Mouse (Mus musculus) MEL (cell line): Measurements from ENCODE around the gene Myo1e. TPM values are rescaled to one million over a fixed set of nuclear protein-coding genes. Genes with fewer than 3 reads are reported as not detected.

Experiments used
- DNase-seq: peaks from one replicate; pipeline ENCODE4 v3.0.0; 2011; ENCODE audit warnings: low read depth, low spot score
- H3K27ac ChIP-seq: 2 replicates; pipeline ENCODE4 v1.5.1; 2012; ENCODE audit warnings: low read depth, mild to moderate bottlenecking, control low read depth, low read length, moderate library complexity; ENCODE audit not compliant: control insufficient read depth
- H3K27me3 ChIP-seq, 2 experiments: fragments of 150-350 bp in 1 of 2; sonication (generic) in 1 of 2; 2 replicates each; pipeline ENCODE4 v1.6.1; 2012; ENCODE audit warnings: low read length in 2 of 2, mild to moderate bottlenecking in 2 of 2, improper control_type of control experiment in 1 of 2, moderate library complexity in 1 of 2; ENCODE audit not compliant: insufficient read depth in 2 of 2, control insufficient read depth in 1 of 2
- H3K36me3 ChIP-seq, 2 experiments: 2 replicates each; pipeline ENCODE4 v1.6.1; 2012 to 2014; ENCODE audit warnings: low read length in 2 of 2, improper control_type of control experiment in 1 of 2, inconsistent platforms in 1 of 2, mild to moderate bottlenecking in 1 of 2; ENCODE audit not compliant: insufficient read depth in 2 of 2, control insufficient read depth in 1 of 2
- H3K4me1 ChIP-seq, 2 experiments: fragments of 150-350 bp in 1 of 2; sonication (generic) in 1 of 2; 2 replicates each; pipeline ENCODE4 v1.6.1; 2012; ENCODE audit warnings: low read length in 2 of 2, improper control_type of control experiment in 1 of 2, mild to moderate bottlenecking in 1 of 2; ENCODE audit not compliant: insufficient read depth in 2 of 2, control insufficient read depth in 1 of 2
- H3K4me3 ChIP-seq, 2 experiments: fragments of 150-350 bp in 1 of 2; sonication (generic) in 1 of 2; 2 replicates each; pipeline ENCODE4 v1.5.1; 2012; ENCODE audit warnings: low read depth in 2 of 2, low read length in 2 of 2, mild to moderate bottlenecking in 2 of 2, moderate library complexity in 2 of 2, control low read depth in 1 of 2, improper control_type of control experiment in 1 of 2; ENCODE audit not compliant: control insufficient read depth in 1 of 2, insufficient read depth in 1 of 2
- H3K79me2 ChIP-seq: 2 replicates; pipeline ENCODE4 v1.6.1; 2012; ENCODE audit warnings: mild to moderate bottlenecking, low read length, moderate library complexity; ENCODE audit not compliant: control insufficient read depth, poor library complexity, insufficient read depth
- H3K9ac ChIP-seq: 2 replicates; pipeline ENCODE4 v1.6.1; 2012; ENCODE audit warnings: low read depth, mild to moderate bottlenecking, control low read depth, low read length, moderate library complexity; ENCODE audit not compliant: control insufficient read depth, poor library complexity, severe bottlenecking
- H3K9me3 ChIP-seq: fragments of 150-350 bp; sonication (generic); replicated peaks from 2 replicates; pipeline ENCODE4 v1.6.1; 2012; ENCODE audit warnings: mild to moderate bottlenecking, low read length, improper control_type of control experiment, moderate library complexity; ENCODE audit not compliant: insufficient read depth
- CHD1 ChIP-seq: IDR thresholded peaks from 2 replicates; pipeline ENCODE4 v1.6.1; 2012; ENCODE audit warnings: low read depth, mild to moderate bottlenecking, inconsistent platforms, low read length, improper control_type of control experiment
- CTCF ChIP-seq, 3 experiments: IDR thresholded peaks in 2 of 3; conservative IDR thresholded peaks in 1 of 3; 2 replicates each; pipeline ENCODE4 v1.5.1; 2011 to 2012; ENCODE audit warnings: low read length in 3 of 3, low read depth in 2 of 3, mild to moderate bottlenecking in 2 of 3, improper control_type of control experiment in 1 of 3, inconsistent platforms in 1 of 3, mixed read lengths in 1 of 3, moderate library complexity in 1 of 3; ENCODE audit not compliant: control insufficient read depth in 1 of 3, insufficient read depth in 1 of 3, poor library complexity in 1 of 3, severe bottlenecking in 1 of 3
- GATA1 ChIP-seq: IDR thresholded peaks from 2 replicates; pipeline ENCODE4 v1.6.1; 2011; ENCODE audit warnings: low read depth, low read length, improper control_type of control experiment
- MEF2A ChIP-seq: IDR thresholded peaks from 2 replicates; pipeline ENCODE4 v1.6.1; 2014; ENCODE audit warnings: low read depth, mild to moderate bottlenecking, inconsistent platforms, low read length, improper control_type of control experiment; ENCODE audit not compliant: poor library complexity, insufficient replicate concordance, severe bottlenecking; ENCODE audit errors: extremely low read depth
- RAD21 ChIP-seq: IDR thresholded peaks from 2 replicates; pipeline ENCODE4 v1.6.1; 2011; ENCODE audit warnings: mild to moderate bottlenecking, low read depth, low read length, improper control_type of control experiment
- SIN3A ChIP-seq: IDR thresholded peaks from 2 replicates; pipeline ENCODE4 v1.6.1; 2012; ENCODE audit warnings: low read length, improper control_type of control experiment, inconsistent platforms
- SMC3 ChIP-seq: IDR thresholded peaks from 2 replicates; pipeline ENCODE4 v1.6.1; 2011; ENCODE audit warnings: low read depth, low read length, improper control_type of control experiment
- TAL1 ChIP-seq: IDR thresholded peaks from 2 replicates; pipeline ENCODE4 v1.6.1; 2012; ENCODE audit warnings: mild to moderate bottlenecking, inconsistent platforms, low read length, moderate library complexity, mixed read lengths
- USF2 ChIP-seq, 2 experiments: IDR thresholded peaks; 2 replicates each; pipeline ENCODE4 v1.6.1; 2011 to 2012; ENCODE audit warnings: improper control_type of control experiment in 2 of 2, low read length in 2 of 2, borderline replicate concordance in 1 of 2, inconsistent platforms in 1 of 2, low read depth in 1 of 2, mild to moderate bottlenecking in 1 of 2; ENCODE audit not compliant: insufficient read depth in 1 of 2
- polyA plus RNA-seq, 2 experiments: library from polyadenylated mRNA; stranded (reverse) in 1 of 2; unstranded in 1 of 2; fragments of >175 nt in 1 of 2; fragments of >200 nt in 1 of 2; gene quantifications; 2 replicates each; pipeline versions ENCODE4 v1.2.1 to v1.2.4; 2012; ENCODE audit warnings: low replicate concordance in 2 of 2, low read depth in 1 of 2; ENCODE audit not compliant: insufficient read length in 2 of 2, insufficient read depth in 1 of 2, missing spikeins in 1 of 2
- total RNA-seq: library from RNA; depleted of rRNA; stranded (reverse); fragments of 300-350 nt; gene quantifications from 2 replicates; pipeline ENCODE4 v1.2.3, GENCODE M21; 2012

The Myo1e gene
- total and polyA plus RNA-seq, 3 experiments: 4.9 to 7.8 TPM; not detected in 1

- no peaks in the 10 kb centered on the region for H3K79me2 ChIP-seq
- H3K9ac ChIP-seq: no peak overlapping the region
- H3K36me3 ChIP-seq: no peaks in the 10 kb centered on the region
- H3K27me3 ChIP-seq: no peaks in the 10 kb centered on the region; a peak in 2 of 4 replicates
- TF ChIP-seq GATA1 (no peak), CHD1 (no peak)
- TF ChIP-seq, all 39 proteins: peak for 0
- H3K9me3 ChIP-seq: no peaks in the 10 kb centered on the region
- no peaks in the 10 kb centered on the region for H3K4me1 ChIP-seq
- no peak overlapping the region for H3K27ac ChIP-seq
- DNase-seq: no peak
- H3K4me3 ChIP-seq: no peak overlapping the region
Observed at GRCm38 (mm10) chr9:70282107-70282506, 75.0 kb downstream of the Myo1e start.

DNA sequence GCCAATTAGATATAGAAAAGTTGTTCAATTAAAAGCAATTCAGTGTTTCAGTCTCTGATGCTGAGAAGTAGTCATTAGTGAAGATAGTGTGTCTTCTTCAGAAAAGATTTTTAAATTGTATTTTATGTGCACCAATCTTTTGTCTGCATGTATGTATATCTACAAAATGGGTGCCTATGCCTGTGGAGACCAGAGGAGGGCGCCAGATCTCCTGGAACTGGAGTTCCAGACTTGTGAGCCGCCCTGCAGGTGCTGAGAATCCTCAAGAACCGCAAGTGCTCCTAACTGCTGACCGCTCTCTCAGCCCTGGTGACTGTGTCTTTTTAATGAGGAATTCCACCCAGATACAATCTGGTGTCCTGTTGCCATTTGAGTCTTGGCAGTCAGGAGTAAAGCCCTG lies 76.0 kb downstream of the Myo1e start:
- Histone ChIP-seq H3K27me3 (no peaks in the 10 kb centered on the region; a peak in 3 of 4 replicates), H3K9me3 (no peaks in the 10 kb centered on the region), H3K4me3 (no peak overlapping the region), H3K27ac (no peak overlapping the region), H3K9ac (no peak overlapping the region), H3K79me2 (no peaks in the 10 kb centered on the region), H3K4me1 (no peaks in the 10 kb centered on the region), H3K36me3 (no peaks in the 10 kb centered on the region)
- peak; percentile 10 for DNase-seq
- TF ChIP-seq SIN3A (no peak), SMC3 (peak; percentile 34; the same call in 1 of the 2 replicates), CTCF (IDR thresholded peaks at IDR 0.05 in 2 of 3, conservative IDR thresholded peaks at IDR 0.05 in 1 of 3; ENCODE audit: control insufficient read depth in 1 of 3, insufficient read depth in 1 of 3, low read depth in 2 of 3, low read length in 3 of 3, poor library complexity in 1 of 3, severe bottlenecking in 1 of 3) (peak; percentile 19 to 21 (median 20); a peak in 3 of 6 replicates), RAD21 (peak; percentile 24)

GRCm38 (mm10) chr9:70284584-70285140 lies 77.5 kb downstream of the Myo1e start:
- Histone ChIP-seq H3K27ac (no peak overlapping the region), H3K36me3 (no peaks in the 10 kb centered on the region), H3K9ac (no peak overlapping the region), H3K79me2 (no peaks in the 10 kb centered on the region), H3K4me1 (no peaks in the 10 kb centered on the region), H3K9me3 (no peaks in the 10 kb centered on the region), H3K4me3 (no peak overlapping the region), H3K27me3 (peaks cover 0 to 2% of the 10 kb centered on the region in 2 experiments; a peak in 3 of 4 replicates)
- TF ChIP-seq RAD21 (no peak), USF2 (IDR thresholded peaks at IDR 0.05; ENCODE audit: borderline replicate concordance in 1 of 2, insufficient read depth in 1 of 2, low read depth in 1 of 2, low read length in 2 of 2) (no peak)
- DNase-seq: no peak

DNA sequence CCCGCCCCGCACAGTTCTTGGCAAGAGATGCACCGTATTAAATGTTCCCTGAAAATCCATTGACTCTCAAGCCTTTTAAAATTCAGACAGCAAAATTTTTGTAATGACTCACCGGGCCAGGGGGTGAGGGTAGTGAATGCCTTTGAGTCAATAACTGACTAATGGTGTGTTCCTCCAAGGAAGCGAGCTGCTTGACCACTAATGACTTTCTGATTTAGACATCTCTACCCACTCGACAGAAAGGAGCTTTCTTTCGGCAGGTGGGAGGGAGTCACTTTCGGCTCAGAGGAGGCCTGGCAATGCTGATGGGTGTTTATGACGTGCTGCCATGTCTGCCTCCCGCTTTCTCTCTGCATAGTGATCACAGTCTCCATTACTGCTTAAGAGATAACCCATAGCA lies 83.6 kb downstream of the Myo1e start:
- no peak overlapping the region for H3K4me3 ChIP-seq
- H3K79me2 ChIP-seq: no peaks in the 10 kb centered on the region
- TF ChIP-seq TAL1 (no peak), MEF2A (no peak)
- peaks cover 1 to 5% of the 10 kb centered on the region in 2 experiments for H3K27me3 ChIP-seq
- H3K4me1 ChIP-seq: no peaks in the 10 kb centered on the region
- H3K36me3 ChIP-seq: no peaks in the 10 kb centered on the region
- no peaks in the 10 kb centered on the region for H3K9me3 ChIP-seq
- H3K9ac ChIP-seq: no peak overlapping the region
- H3K27ac ChIP-seq: no peak overlapping the region
- no peak for DNase-seq
